Mouse (Mus musculus) megakaryocyte, embryonic 14.5 days (primary cell): Measurements from ENCODE around the gene Racgap1. TPM values are rescaled to one million over a fixed set of nuclear protein-coding genes. Genes with fewer than 3 reads are reported as not detected.

Experiments used
- H3K27me3 ChIP-seq: replicated peaks from 2 replicates; pipeline ENCODE3; 2012; ENCODE audit warnings: inconsistent platforms
- H3K36me3 ChIP-seq: replicated peaks from 2 replicates; pipeline ENCODE3; 2012; ENCODE audit warnings: low read length, inconsistent platforms, mixed read lengths
- H3K4me1 ChIP-seq: 2 replicates; pipeline ENCODE4 v1.6.1; 2012; ENCODE audit warnings: inconsistent platforms
- H3K4me3 ChIP-seq: replicated peaks from 2 replicates; pipeline ENCODE3; 2012; ENCODE audit warnings: moderate library complexity, mild to moderate bottlenecking, inconsistent platforms
- H3K9me3 ChIP-seq: 2 replicates; pipeline ENCODE4 v1.6.1; 2012; ENCODE audit warnings: inconsistent platforms
- FLI1 ChIP-seq: IDR thresholded peaks from 2 replicates; pipeline ENCODE4 v1.6.1; 2012; ENCODE audit warnings: low read length, inconsistent platforms, mixed read lengths
- GATA1 ChIP-seq: IDR thresholded peaks from 3 replicates; pipeline ENCODE4 v1.6.1; 2012; ENCODE audit warnings: mixed read lengths, low read length, inconsistent platforms, borderline replicate concordance
- polyA plus RNA-seq: library from polyadenylated mRNA; stranded (reverse); fragments of >175 nt; gene quantifications from 2 replicates; pipeline ENCODE4 v1.2.3, GENCODE M21; 2012; ENCODE audit warnings: low replicate concordance; ENCODE audit not compliant: insufficient read depth

The Racgap1 gene
- polyA plus RNA-seq, 1 experiment: 3.6 TPM

DNA sequence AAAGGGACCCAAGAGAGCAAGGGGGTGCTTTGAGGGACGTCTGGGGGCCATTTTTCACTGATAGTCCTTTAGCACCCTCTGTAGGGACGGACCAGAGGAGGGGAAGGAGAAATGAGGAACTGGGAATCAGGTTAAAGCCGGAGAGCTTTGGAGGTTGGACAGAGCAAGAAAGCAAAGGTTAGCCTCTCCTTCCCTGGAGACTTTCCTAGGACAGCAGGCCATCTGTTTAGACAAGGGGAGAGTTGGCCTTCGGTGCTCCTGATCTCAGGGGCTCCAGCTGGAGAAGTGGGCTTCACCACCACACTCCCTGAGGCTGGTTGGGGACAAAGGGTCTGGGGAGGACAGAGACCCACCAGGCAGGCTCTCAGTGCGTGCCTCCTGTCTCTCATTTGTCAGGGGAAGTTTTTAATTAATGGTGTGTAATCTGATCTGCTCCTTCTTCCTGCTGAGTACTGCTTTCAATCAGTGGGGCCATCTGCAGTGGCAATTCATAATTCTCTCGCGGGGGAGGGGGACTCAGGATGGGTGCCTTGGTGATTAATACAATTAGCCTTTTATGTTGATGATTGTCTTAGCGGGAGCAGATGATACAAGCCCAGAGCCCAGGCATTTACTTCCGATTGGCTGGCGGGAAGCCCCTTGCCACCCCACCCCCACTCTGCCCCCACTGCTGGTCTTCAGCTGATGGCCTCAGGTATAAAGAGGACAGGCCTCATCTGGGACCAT lies 43.9 kb downstream of the Racgap1 start:
- no peaks in the 10 kb centered on the region for H3K36me3 ChIP-seq
- no peaks in the 10 kb centered on the region for H3K4me1 ChIP-seq
- no peak overlapping the region for H3K4me3 ChIP-seq
- peaks cover 11% of the 10 kb centered on the region for H3K9me3 ChIP-seq
- H3K27me3 ChIP-seq: peaks cover 91% of the 10 kb centered on the region
- TF ChIP-seq GATA1: no peak
- no peak for TF ChIP-seq FLI1

- Histone ChIP-seq H3K4me1 (no peaks in the 10 kb centered on the region), H3K27me3 (peaks cover 90% of the 10 kb centered on the region), H3K36me3 (no peaks in the 10 kb centered on the region), H3K9me3 (peaks cover 4% of the 10 kb centered on the region), H3K4me3 (no peak overlapping the region)
- TF ChIP-seq FLI1 (no peak), GATA1 (no peak)
Measured at GRCm38 (mm10) chr15:99606515-99606914, 44.9 kb downstream of the Racgap1 start.

DNA sequence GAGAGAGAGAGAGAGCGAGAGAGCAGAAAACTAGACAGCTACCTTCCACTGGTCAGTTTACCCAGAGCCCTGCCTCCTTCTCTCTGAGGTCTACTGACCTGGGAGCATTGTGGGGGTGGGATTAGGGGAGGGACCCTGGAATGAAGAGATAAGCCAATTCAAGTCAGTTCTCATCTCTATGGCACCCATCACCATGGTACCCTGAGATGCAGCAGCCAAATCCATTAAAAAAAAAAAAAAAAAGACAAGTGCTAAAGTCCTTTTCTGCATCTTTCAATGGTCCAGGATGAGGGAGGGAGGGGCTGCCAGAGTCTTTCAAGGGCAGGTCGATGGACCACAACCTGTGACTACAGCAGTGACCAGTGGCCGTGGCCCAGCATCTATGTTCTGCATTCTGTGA lies 45.9 kb downstream of the Racgap1 start:
- peaks cover 90% of the 10 kb centered on the region for H3K27me3 ChIP-seq
- peaks cover 4% of the 10 kb centered on the region for H3K9me3 ChIP-seq
- no peaks in the 10 kb centered on the region for H3K4me1 ChIP-seq
- no peaks in the 10 kb centered on the region for H3K36me3 ChIP-seq
- TF ChIP-seq GATA1 (no peak), FLI1 (no peak)
- no peak overlapping the region for H3K4me3 ChIP-seq

DNA sequence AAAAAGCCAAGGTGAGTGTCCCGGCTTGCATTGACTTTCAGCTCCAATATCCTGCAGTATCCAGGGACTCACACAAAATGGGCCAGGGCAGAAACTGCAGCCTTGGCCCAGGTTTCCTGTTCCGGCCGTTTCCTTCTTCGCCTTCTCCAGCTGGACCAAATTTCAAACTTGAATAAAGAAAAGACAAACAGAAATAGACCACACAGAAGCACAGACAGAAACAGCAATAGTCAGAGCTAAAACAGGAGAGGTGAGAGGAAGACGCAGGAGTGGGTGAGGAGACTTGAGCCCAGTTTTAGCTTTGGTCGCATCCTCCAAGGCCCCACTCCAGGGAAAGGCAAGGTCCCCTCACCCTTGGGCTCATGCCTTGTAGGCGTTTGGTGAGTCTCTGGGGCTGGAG lies 48.2 kb downstream of the Racgap1 start:
- H3K36me3 ChIP-seq: no peaks in the 10 kb centered on the region
- H3K4me1 ChIP-seq: no peaks in the 10 kb centered on the region
- no peak overlapping the region for H3K4me3 ChIP-seq
- peaks cover 91% of the 10 kb centered on the region for H3K27me3 ChIP-seq
- no peak for TF ChIP-seq GATA1
- no peak for TF ChIP-seq FLI1
- H3K9me3 ChIP-seq: no peaks in the 10 kb centered on the region

GRCm38 (mm10) chr15:99602206-99602820 lies 49.1 kb downstream of the Racgap1 start:
- H3K9me3 ChIP-seq: no peaks in the 10 kb centered on the region
- no peak for TF ChIP-seq GATA1
- no peak for TF ChIP-seq FLI1
- H3K4me1 ChIP-seq: no peaks in the 10 kb centered on the region
- no peaks in the 10 kb centered on the region for H3K36me3 ChIP-seq
- H3K4me3 ChIP-seq: no peak overlapping the region
- H3K27me3 ChIP-seq: peaks cover 91% of the 10 kb centered on the region

DNA sequence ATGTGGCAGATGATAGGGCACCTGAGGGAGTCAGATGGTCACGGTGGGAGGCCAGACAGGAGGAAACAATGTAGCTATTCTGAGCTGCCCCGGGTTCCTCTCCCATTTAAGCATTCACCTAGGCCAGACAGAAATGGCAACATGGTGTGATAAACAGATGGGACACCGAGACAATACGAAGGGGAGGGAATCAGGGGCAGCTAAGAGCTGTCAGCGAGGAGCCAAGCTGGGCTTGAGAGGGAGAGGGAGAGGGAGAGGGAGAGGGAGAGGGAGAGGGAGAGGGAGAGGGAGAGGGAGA lies 49.7 kb downstream of the Racgap1 start:
- no peak overlapping the region for H3K4me3 ChIP-seq
- no peaks in the 10 kb centered on the region for H3K9me3 ChIP-seq
- TF ChIP-seq FLI1 (no peak), GATA1 (no peak)
- H3K27me3 ChIP-seq: peaks cover 91% of the 10 kb centered on the region
- no peaks in the 10 kb centered on the region for H3K36me3 ChIP-seq
- no peaks in the 10 kb centered on the region for H3K4me1 ChIP-seq

DNA sequence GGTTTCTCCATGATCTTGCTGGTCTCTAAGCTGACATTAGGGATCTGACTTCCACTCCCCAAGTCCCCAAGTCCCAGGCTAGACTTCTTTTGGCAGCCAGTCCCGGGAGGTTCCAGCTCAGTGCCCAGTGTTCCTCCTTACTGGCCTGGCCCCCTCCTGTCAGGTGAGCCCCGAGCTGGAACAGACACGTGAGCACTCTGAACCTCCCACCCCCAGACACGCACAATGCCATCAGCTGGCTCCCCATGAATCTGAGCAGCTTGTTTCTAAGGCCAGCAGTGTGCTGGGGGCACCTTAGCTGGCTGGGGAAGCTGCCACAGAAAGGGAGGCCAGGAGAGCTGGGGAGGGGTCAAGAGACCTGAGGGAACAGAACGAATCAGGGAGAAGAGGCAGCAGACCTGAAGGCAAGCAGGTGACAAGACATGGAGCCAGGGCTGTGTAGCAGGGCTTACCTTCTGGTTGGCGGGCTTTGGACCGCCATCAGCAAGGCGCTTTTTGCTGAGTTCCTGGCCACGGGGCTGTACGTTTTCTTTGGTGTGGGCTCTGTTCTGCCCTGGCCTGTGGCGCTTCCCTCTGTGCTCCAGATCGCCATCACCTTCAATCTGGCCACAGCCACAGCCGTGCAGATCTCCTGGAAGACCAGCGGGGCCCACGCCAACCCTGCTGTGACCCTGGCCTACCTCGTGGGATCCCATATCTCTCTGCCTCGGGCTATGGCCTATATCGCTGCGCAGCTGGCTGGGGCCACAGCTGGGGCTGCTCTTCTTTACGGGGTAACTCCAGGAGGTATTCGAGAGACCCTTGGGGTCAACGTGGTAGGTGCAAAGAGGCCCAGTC lies 50.3 kb downstream of the Racgap1 start, which contains the start of gene Aqp6:
Aqp6 (plus strand) TSS at position 415 of the 837 bp plus-strand sequence.
- no peak within 1 kb of the TSS for H3K4me3 ChIP-seq
- H3K4me1 ChIP-seq: peaks cover 3% of the 10 kb centered on the region; the same call in 1 of the 2 replicates
- no peaks in the 10 kb centered on the region for H3K9me3 ChIP-seq
- H3K36me3 ChIP-seq: no peaks in the 10 kb centered on the region
- H3K27me3 ChIP-seq: peaks cover 90% of the 10 kb centered on the region
- TF ChIP-seq FLI1 (no peak), GATA1 (no peak)

DNA sequence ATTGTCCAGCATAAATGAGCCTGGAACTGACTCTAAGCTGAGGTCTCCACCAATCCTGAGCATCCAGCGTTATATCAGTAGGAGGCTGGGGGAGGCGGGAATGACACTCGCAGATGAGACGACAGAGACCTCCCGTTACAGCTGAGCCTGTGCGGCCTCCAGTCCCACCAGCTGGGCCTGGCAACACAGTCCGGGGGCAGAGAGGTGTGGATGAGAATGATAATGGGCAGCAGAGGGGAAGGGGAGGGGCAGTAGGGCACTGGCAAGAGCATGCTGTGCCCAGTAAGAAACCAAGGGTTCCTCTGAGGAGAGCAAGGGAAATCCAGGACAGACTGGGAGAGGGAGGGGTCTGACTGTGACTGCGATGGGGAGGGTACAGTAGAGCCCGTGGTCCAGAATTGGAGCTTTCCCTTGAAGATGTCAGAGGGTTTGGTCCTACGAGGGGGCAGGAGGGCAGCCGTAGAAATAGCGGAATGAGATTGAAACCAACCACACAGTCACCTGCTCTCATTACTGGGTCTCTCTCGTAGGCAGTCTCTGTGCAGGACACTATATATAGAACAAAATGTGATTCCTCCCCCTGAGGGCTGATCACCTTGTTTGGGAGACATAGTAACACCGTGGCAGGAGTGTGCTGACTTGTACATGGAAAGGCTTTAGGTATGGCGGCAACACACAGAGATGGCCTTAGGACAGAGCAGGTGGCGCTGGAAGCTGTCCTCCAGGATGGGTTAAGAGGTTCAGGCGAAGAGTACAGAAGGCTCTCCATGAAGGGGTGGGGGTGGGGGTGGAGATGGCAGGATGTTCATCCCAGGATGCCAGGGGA lies 52.0 kb downstream of the Racgap1 start:
- Histone ChIP-seq H3K36me3 (no peaks in the 10 kb centered on the region), H3K27me3 (peaks cover 90% of the 10 kb centered on the region)

GRCm38 (mm10) chr15:99597596-99597995 lies 53.9 kb downstream of the Racgap1 start:
- H3K4me3 ChIP-seq: no peak overlapping the region
- H3K4me1 ChIP-seq: peaks cover 5% of the 10 kb centered on the region; the same call in 1 of the 2 replicates
- H3K27me3 ChIP-seq: peaks cover 91% of the 10 kb centered on the region
- no peaks in the 10 kb centered on the region for H3K9me3 ChIP-seq
- H3K36me3 ChIP-seq: no peaks in the 10 kb centered on the region
- TF ChIP-seq GATA1 (no peak), FLI1 (no peak)

More for the DNA sequence above, 52.0 kb downstream of the Racgap1 start:
- Histone ChIP-seq H3K4me1 (peaks cover 5% of the 10 kb centered on the region; the same call in 1 of the 2 replicates), H3K9me3 (no peaks in the 10 kb centered on the region), H3K4me3 (no peak overlapping the region)
- TF ChIP-seq FLI1 (no peak), GATA1 (no peak)
